ENCODE assay signal across 8 mouse cellular contexts in the genomic region with DNA sequence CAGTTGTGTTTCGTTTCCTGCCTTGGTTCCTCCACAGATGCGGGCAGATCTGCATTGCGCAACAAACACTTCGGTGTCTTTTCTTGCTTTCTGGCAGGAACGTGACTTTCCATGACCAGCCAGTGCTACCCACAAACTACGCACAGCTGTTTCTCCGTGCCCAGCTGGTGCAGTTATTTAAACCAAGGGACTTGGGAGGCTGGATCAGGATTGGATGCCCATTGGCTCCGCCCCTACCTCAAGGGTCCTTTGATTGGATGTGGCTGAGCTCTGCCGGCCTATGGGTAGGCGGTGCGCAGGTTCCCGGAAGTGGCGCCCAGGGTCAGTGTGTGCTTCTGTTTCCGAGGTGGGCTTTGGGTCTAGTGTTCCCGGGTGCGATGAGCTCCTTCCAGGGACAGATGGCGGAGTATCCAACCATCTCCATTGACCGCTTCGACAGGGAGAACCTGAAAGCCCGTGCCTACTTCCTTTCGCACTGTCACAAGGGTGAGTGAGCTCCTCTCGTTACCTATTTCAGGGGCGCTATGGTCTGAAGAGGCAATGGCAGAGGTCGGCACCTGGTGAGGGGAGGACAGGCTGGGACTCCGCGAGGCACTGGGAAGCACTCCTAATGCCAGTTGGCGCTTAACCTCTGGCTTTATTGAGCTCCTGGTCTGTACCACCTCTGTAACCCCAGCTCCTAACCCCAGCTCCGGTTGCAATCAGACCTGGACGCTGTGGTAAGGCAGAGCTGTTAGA. TPM values are rescaled to one million over a fixed set of nuclear protein-coding genes. Genes with fewer than 3 reads are reported as not detected.
DNase-seq lines count a peak whose midpoint lies in the region; ATAC-seq and TF ChIP-seq lines count a peak whose summit lies in the region.

A gene (plus strand): TSS at position 291 of the 738 bp plus-strand sequence.

- intact Hi-C loops in left cerebral cortex, adult 2 months (cut with DNase I), result loop anchor here (2.0 kb wide), 1 partner anchor 89 kb away; a partner anchor contains a TSS

- H3K27me3 ChIP-seq in hindbrain, postnatal 0 days (ENCODE audit: insufficient read depth, low read length), result no peaks in the 10 kb centered on the region

- H3K9ac ChIP-seq in hindbrain, postnatal 0 days (replicated peaks; ENCODE audit: low read length), result peak within 1 kb of the TSS; percentile 56

- peak; percentile 19; the same call in 1 of the 2 replicates for TF ChIP-seq CTCF in hindbrain, postnatal 0 days (IDR thresholded peaks at IDR 0.05; ENCODE audit: low read depth)
- TF ChIP-seq CTCF in left cerebral cortex, adult 2 months (IDR thresholded peaks at IDR 0.05), result no peak

- H3K36me3 ChIP-seq in hindbrain, postnatal 0 days (ENCODE audit: insufficient read depth, low read length), result no peaks in the 10 kb centered on the region; the same call in 1 of the 2 replicates

- peak; percentile 99 for ATAC-seq in hindbrain, postnatal 0 days
- peak; percentile 90 for ATAC-seq in megakaryocyte, adult 5-6 weeks (ENCODE audit: poor library complexity, severe bottlenecking)

- no peak within 1 kb of the TSS for H3K27ac ChIP-seq in hindbrain, postnatal 0 days
- H3K27ac ChIP-seq in left cerebral cortex, adult 2 months, result peak within 1 kb of the TSS; percentile 37

- H3K4me3 ChIP-seq in hindbrain, postnatal 0 days (ENCODE audit: low read length), result peak within 1 kb of the TSS; percentile 70
- peak within 1 kb of the TSS; percentile 84 for H3K4me3 ChIP-seq in left cerebral cortex, adult 2 months

- 0 out of 2 replicates have a peak, but pooled peaks cover 3% of the 10 kb centered on the region for H3K4me1 ChIP-seq in hindbrain, postnatal 0 days (ENCODE audit: insufficient read depth, low read length)

- H3K9me3 ChIP-seq in hindbrain, postnatal 0 days (ENCODE audit: low read length), result no peaks in the 10 kb centered on the region

- under 1% methylated on average over 29 of the region's 29 CpGs for WGBS in hindbrain, postnatal 0 days

- peak within 1 kb of the TSS; percentile 99 for H3K4me2 ChIP-seq in hindbrain, postnatal 0 days (ENCODE audit: low read depth, low read length)

- DNase-seq in WW6 (ENCODE audit: low read depth, low spot score), result peak; percentile 63
- peak; percentile 71 to 79 for DNase-seq in cerebellum, postnatal 4 days (ENCODE audit: low spot score in 2 of 2)
- peak; percentile 90 for DNase-seq in gastrocnemius, adult 18-20 months (ENCODE audit: low spot score)
- DNase-seq in hindbrain, postnatal 0 days (ENCODE audit: low spot score), result peak; percentile 95
- DNase-seq in left cerebral cortex, adult 2 months (ENCODE audit: extremely low spot score in 1 of 2, low spot score in 2 of 2), result peak; percentile 85 to 86
- DNase-seq in right cerebral cortex, adult 2 months (ENCODE audit: low spot score in 2 of 2), result peak; percentile 89 to 92
- peak; percentile 88 for DNase-seq in urinary bladder, postnatal 14 days (ENCODE audit: low spot score)

RNA-seq across cellular contexts. Expression of the gene that starts here (rescaled TPM):
- total RNA-seq in gastrocnemius, adult 18-20 months (2021), result 1 to 10 TPM; 2.5 to 2.6 TPM
- 6.8 and 9.6 TPM in 2 replicates for total RNA-seq in hindbrain, postnatal 0 days (2014; rRNA removed)
- polyA plus RNA-seq in hindbrain, postnatal 0 days (2015; fragmentation: Nextera tagmentation; extraction: Ambion mirVana), result 8.1 and 8.5 TPM in 2 replicates
- 10 to 100 TPM; 11.3 to 12.5 TPM for total RNA-seq in left cerebral cortex, adult 2 months (2021)
- total RNA-seq in megakaryocyte, adult 5-6 weeks (2015), result 27.2 and 34.7 TPM in 2 replicates
- 21.5 and 36.0 TPM in 2 replicates for total RNA-seq in megakaryocyte, adult 5-6 weeks (2017)
